Mouse (Mus musculus): Measurements from ENCODE around the gene Ccdc88b. TPM values are rescaled to one million over a fixed set of nuclear protein-coding genes. Genes with fewer than 3 reads are reported as not detected.

Ccdc88b gene
- 1.4 and 1.6 TPM in 2 replicates for polyA plus RNA-seq (2021; fragmentation: Nextera tagmentation)
- long read RNA-seq, experiment 1, partial matches to known transcripts = 3 of 4 reads
- long read RNA-seq, experiment 1, other reads (novel, unspliced or antisense) = 1 of 4 reads
- long read RNA-seq, experiment 2, partial matches to known transcripts = 8 of 8 reads
- long read RNA-seq, experiment 2, other reads (novel, unspliced or antisense) = 0 of 8 reads

GRCm38 (mm10) chr19:6858031-6858430 lies at the start of gene Ccdc88b:
Gene Ccdc88b (minus strand): TSS chr19:6858211.

GRCm38 (mm10) chr19:6840475-6841291 lies 17.3 kb downstream of the Ccdc88b start, which contains the start of gene Rps6ka4:
Gene Rps6ka4 (minus strand): TSS chr19:6840636.

Small RNA genes within 50 kb of the gene (microRNA-seq; reads per million reads assigned to microRNA genes)
- gene Mir5046 = not detected

Other genes with a start within 250 kb of the Ccdc88b start
- gene Rps6ka4, start 17.6 kb downstream of the Ccdc88b start, polyA plus RNA-seq (2021; fragmentation: Nextera tagmentation) = 28.5 and 31.7 TPM in 2 replicates
- gene Trmt112, start 51.5 kb upstream of the Ccdc88b start, polyA plus RNA-seq (2021; fragmentation: Nextera tagmentation) = 133 and 145 TPM in 2 replicates
- gene Prdx5, start 51.9 kb upstream of the Ccdc88b start, polyA plus RNA-seq (2021; fragmentation: Nextera tagmentation) = 774 and 793 TPM in 2 replicates
- gene Esrra, start 63.6 kb upstream of the Ccdc88b start, polyA plus RNA-seq (2021; fragmentation: Nextera tagmentation) = 3.2 and 3.4 TPM in 2 replicates
- gene Catsperz, start 67.2 kb upstream of the Ccdc88b start, polyA plus RNA-seq (2021; fragmentation: Nextera tagmentation) = 4.3 TPM in 2 replicates
- 10.4 and 12.2 TPM in 2 replicates for gene Kcnk4, start 76.3 kb upstream of the Ccdc88b start, polyA plus RNA-seq (2021; fragmentation: Nextera tagmentation)
- gene Bad, start 83.7 kb upstream of the Ccdc88b start, polyA plus RNA-seq (2021; fragmentation: Nextera tagmentation) = 47.9 and 48.1 TPM in 2 replicates
- 18.3 and 23.0 TPM in 2 replicates for gene Gpr137, start 84.3 kb upstream of the Ccdc88b start, polyA plus RNA-seq (2021; fragmentation: Nextera tagmentation)
- 23.4 and 26.0 TPM in 2 replicates for gene Ppp1r14b, start 116.8 kb upstream of the Ccdc88b start, polyA plus RNA-seq (2021; fragmentation: Nextera tagmentation)
- gene Plcb3, start 118.3 kb upstream of the Ccdc88b start, polyA plus RNA-seq (2021; fragmentation: Nextera tagmentation) = 8.5 and 8.6 TPM in 2 replicates
- 284 and 296 TPM in 2 replicates for gene Fkbp2, start 122.3 kb upstream of the Ccdc88b start, polyA plus RNA-seq (2021; fragmentation: Nextera tagmentation)
- gene Vegfb, start 129.4 kb upstream of the Ccdc88b start, polyA plus RNA-seq (2021; fragmentation: Nextera tagmentation) = 74.0 and 88.5 TPM in 2 replicates
- 27.6 and 28.0 TPM in 2 replicates for gene Dnajc4, start 134.4 kb upstream of the Ccdc88b start, polyA plus RNA-seq (2021; fragmentation: Nextera tagmentation)
- 17.2 and 17.7 TPM in 2 replicates for gene Nudt22, start 137.9 kb upstream of the Ccdc88b start, polyA plus RNA-seq (2021; fragmentation: Nextera tagmentation)
- gene Trpt1, start 137.9 kb upstream of the Ccdc88b start, polyA plus RNA-seq (2021; fragmentation: Nextera tagmentation) = 18.7 and 22.7 TPM in 2 replicates
- gene Fermt3, start 161.3 kb upstream of the Ccdc88b start, polyA plus RNA-seq (2021; fragmentation: Nextera tagmentation) = 3.8 and 4.5 TPM in 2 replicates
- 119 and 128 TPM in 2 replicates for gene Stip1, start 181.8 kb upstream of the Ccdc88b start, polyA plus RNA-seq (2021; fragmentation: Nextera tagmentation)
- 3.4 and 3.9 TPM in 2 replicates for gene Macrod1, start 198.6 kb upstream of the Ccdc88b start, polyA plus RNA-seq (2021; fragmentation: Nextera tagmentation)
- 2.2 and 2.6 TPM in 2 replicates for gene Flrt1, start 247.5 kb upstream of the Ccdc88b start, polyA plus RNA-seq (2021; fragmentation: Nextera tagmentation)

All from layer of hippocampus, adult 6 months (tissue).